Mouse (Mus musculus) thymus, postnatal 0 days (tissue): ENCODE data around the gene Trpv2. TPM values are rescaled to one million over a fixed set of nuclear protein-coding genes. Genes with fewer than 3 reads are reported as not detected.

ENCODE experiments used
- DNase-seq: peaks from one replicate; pipeline ENCODE4 v3.0.0-alpha.2; 2015; ENCODE audit warnings: low spot score
- polyA plus RNA-seq: library from polyadenylated mRNA; unstranded; fragments of >200 nt; fragmentation: Nextera tagmentation; extraction: Ambion mirVana; gene quantifications from 2 replicates; pipeline ENCODE4 v1.2.1, GENCODE M21; 2015

Gene Trpv2
- polyA plus RNA-seq, 1 experiment from 2014 or later = 51.6 TPM

DNA sequence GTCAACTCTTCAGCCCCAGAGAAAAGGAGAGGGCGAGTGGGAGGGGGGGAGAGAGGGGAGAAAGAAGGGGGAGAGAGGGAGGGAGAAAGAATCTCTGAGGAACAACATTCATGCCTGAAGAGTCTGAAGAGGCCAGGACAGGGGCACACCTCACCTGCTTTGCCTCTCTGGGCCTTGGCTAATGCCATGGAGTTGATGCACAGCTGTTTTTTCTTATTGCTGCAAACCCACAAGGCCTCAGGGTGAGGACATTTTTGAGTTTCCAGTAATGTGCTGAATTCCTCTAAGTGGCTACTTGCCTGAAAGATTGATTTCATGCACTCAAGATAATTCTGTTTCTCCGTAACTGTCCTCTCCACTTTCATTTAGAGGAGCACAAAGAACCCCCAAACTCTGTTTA lies 16.1 kb upstream of the Trpv2 start:
- no peak for DNase-seq

DNA sequence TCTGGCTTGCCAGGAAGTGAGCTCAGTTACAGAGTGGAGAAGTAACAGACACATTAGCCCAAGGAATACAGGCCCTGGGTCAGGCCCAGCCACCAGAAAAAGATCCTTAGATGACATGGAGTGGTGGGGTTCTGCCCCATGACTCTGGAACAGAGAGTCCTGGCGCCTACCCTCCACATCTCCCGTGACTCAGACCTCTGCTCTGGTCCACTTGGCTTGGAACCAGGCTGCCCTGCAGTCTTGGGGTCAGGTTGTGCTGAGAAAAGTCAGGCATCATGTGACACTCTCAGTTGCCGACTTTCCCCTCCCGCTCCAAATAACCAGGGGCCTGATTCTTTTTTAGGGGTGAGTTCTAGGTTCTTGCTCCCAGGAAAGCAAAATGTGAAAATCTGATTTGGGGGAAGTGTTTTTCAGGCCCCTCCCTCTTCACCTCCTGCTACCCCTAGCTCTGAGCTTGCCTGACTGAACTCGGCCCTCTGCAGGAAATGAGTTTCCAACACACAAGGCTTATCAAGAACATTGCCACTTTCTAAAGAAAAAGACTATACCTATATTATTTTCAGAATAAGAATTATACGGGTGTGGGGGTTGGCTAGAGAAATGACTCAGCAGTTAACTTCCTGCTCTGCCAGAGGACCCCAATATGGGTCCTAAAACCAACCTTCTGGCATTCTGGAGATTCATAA lies 15.2 kb upstream of the Trpv2 start:
- DNase-seq = no peak

DNA sequence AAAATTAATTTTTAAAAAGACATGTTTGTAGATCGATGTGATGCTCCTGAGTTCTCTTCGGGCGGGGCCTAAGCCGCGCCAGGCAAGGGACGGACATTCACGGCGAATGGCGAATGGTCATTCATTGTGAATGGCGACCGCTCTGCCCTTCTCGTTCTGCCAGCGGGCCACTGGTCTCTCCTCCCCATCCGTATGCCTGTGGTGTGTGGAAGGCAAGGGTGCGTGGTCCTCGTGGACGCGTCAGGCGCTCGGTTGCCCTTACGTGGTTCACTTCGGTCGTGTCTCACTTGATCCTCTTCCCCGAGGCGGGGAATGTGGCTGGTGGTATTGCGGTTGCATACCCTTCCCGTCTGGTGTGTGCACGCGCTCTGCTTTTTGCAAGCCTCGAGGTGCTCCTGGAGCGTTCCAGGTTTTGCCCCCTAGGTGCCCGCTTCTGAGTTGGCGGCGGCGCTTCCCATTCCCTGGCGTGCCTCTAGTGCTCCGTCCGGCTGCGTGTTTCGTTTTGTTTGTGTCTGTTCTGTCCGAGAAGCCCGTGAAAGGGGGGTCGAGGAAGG lies 13.7 kb upstream of the Trpv2 start:
- DNase-seq = no peak

DNA sequence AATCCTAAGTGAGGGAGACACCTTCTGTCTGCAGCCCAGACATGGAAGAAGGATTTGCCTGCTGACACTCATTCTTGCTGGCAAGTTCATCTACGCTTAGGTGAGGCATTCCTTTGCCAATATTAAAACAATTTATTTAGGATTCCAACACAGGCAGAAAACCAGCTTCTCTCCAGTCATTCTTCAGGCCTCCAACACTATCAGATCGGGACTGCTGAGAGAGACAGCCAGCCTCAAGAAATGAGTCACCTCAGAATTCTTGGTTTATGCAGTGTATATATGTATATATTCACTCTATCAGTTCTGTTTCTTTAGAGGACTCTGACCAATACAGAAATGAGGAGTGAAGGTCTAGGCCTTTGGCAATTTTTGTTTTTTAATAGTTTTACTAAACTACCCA lies 10.7 kb upstream of the Trpv2 start:
- no peak for DNase-seq

DNA sequence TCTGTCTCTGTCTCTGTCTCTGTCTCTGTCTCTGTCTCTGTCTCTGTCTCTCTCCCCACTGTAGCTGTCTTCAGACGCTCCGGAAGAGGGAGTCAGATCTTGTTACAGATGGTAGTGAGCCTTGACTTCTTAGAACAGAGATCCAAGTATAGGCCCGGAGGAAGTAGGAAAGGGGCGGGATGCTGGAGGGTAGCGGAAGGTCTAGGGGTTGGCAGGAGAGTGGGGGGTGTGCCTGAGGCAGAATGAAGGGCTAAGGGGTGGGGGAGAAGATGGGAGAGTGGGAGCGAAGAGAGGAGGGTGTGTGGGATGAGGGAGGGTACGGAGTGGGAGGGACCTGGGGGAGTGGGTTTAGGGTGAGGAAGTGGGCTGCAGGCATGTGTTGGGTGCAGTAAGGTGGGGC lies 8.5 kb upstream of the Trpv2 start:
- DNase-seq = no peak

DNA sequence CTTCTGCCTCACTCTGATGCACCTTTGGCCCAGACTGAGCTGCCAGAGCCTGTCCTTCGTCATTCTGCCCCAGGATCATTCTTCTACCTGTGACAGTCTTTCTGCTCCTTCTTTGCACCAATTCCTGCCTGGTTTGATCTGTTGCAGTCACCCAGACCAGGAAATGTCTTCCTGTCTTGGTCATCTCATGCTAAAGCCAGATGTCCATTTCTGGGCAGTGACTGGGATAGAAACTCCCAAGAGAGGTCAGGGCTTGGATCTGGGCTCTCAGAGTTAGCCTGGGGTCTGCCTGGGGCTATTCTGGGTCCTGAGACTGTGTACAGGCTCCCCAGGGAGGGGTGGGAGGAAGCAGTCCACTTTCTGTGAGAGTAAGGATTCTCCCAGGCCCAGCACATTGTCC lies 8.1 kb upstream of the Trpv2 start:
- no peak for DNase-seq

DNA sequence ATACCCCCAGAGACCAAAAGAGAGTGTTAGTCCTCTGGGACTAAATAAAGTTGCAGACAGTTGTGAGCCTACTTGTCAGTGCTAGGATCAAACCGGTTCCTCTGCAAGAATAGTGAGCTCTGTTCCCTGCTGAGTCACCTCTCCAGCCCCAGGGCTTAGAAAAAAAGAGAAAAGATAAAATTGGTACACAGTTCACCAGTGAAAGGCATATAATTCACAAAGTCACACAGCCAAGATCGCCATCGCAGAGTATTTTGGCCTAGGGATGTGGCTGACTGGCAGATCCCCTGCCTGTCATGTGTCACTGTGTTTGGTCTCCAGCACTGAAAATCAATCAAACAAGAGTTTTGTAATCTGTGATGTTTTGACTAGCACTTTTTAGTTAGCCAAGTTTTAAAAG lies 6.0 kb upstream of the Trpv2 start:
- no peak for DNase-seq

DNA sequence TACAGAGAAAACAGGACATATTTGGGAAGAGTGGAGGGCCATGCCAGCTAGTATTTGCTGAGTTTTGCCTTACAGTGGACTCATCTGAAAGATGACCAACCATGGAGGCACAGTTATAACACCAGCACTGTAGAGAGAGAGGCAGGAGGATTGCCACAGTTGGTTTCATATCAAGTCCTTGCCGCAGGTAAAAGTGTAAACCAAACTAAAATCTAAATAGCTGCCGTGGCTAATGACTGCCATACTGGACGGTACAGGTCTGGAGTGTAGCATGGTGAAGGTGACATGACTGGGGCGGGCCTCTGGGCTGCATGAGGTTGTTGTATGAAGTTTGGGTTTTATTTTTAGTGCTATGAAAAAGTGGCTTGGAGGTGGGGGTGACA lies 408 bp downstream of the Trpv2 start:
- no peak for DNase-seq

DNA sequence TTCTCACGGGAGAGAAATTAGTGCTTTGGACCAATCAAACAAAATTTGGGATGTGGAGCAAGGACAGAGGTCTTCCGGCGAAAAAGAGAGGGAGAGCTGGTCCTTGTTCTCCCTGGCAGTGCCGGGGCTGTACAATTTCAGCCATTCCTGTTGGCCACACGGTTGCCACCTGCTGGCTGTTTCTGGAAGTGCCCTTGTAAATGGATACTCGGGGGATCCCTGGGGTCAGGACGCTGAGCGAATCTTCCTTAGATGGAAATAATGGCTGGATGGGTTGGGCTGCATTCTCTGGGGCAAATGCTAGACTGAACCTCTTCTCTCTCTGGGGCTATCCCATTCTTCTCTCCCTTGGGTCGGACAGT lies 992 bp downstream of the Trpv2 start:
- DNase-seq = peak; percentile 82

DNA sequence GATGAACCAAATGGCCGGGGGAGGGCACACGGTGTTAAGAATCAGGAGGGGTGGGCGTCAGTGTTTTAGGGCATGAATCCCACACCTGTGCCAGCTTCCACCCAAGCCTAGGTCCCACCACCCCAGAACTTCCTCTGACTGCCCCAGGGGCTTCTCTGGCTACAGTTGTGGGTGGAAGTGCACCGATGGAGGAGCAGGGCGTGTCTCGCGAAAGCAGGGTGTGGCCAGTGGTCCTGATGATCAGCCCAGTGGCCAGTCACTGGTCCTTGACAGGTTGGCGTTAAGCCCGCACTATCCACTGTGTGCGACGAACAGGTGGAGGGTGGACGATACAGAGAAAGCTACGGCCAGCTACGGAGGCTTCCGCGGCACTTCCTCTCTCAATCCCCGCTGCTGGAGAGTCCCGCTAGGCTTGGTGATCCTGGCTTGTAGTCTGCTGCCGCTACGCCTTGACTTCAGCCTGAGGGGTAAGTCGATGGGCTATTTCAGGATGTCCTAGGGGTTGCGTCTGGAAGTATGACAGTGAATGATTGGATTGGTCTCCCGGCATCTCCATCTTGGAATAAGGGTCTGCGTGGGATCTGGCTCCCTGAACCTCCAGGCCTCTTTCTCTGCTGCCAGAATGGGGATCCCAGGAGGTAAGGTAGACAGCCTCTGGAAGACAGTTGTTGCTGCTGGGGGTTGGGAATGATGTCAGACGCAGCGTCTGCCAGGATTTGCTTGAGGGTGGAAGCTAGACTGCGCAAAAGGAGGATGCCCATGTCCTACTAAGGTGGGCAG lies 1.6 kb downstream of the Trpv2 start:
- peak; percentile 46 for DNase-seq

DNA sequence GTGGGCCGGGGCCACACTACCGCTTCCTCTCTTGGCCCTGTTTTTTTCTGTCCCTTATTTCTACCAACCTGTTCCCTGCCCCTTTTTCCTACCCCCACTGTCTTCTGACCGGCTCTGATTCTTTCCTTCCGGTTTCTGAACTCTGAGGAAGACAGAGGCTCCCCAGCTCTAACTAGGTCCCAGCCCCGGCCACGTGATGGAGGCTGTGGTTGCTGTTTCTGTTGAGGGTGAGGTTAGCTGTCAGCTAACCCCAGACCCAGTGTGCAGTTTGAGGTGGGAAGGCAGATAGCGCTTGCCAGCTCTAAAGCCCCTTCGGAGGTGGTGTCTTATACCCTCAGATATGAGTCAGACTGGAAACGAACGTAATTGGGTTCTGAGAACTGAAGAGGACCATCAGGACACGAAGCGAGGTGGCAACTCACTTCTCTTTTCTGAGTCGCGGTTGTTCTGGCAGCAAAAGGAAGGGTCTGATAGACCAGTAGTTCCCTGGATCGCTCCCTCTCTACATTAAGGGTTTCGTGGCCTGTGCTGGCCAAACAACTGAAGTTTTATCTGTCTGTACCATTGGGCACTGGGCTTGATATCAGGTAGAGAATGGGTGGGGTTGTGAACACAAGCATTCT lies 2.4 kb downstream of the Trpv2 start:
- peak; percentile 84 for DNase-seq

DNA sequence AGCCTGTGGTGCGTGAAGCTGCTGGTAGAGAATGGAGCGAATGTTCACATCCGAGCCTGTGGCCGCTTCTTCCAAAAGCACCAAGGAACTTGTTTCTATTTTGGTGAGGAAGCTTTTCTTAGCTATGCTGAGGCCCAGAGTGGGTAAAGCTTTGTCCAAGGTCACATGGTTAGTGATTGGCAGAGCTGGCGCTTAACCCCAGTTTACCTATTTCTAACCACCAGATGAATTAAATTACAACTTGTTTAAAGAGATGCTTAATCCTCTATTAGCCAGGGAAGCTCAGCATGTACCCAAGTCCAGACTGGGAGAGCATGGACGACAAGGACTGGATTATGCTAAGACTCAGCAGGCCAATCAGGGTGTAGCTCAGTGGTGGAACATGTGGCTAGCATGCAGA lies 8.7 kb downstream of the Trpv2 start:
- no peak for DNase-seq

DNA sequence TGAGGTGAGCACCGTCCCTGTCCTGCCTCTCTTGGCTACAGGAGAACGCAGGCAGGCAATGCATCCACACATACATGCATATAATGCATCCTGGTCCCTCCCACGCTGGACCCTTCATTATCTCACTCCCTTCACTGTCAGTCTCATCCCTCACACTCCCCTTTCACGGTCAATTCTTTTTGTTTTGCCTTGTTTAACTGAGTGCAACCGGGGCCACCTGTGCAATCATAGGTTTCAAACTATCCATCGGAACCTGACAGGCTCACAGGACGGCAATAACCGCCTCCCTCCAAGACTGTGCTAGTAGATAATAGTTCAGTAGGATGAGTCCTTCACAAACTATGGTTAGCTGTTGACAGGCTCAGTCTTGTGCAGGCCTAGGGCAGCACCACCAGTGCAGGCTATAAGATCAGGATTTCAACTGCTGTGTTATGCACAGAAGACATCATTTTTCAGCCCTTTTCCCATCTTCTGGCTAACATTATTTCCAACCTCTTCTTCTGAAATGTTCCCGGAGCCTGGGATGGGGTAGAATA lies 10.5 kb downstream of the Trpv2 start:
- no peak for DNase-seq

DNA sequence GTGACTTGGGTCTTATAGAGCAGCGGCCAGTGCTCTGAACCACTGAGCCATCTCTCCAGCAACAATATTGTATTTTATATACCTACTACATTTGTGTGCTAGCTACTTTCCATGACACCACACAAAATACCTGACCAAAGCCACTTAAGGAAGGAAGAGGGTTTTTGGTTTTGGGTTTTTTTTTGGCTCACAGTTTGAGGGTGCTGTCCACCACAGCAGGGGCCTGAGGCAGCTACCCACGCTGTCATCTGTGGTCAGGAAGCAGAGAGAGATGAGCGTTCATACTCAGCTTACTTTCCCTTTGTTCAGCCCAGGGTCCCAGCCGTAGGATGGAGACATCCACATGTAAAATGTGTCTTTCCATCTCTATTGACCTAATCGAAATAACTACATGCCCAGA lies 12.7 kb downstream of the Trpv2 start:
- no peak for DNase-seq

DNA sequence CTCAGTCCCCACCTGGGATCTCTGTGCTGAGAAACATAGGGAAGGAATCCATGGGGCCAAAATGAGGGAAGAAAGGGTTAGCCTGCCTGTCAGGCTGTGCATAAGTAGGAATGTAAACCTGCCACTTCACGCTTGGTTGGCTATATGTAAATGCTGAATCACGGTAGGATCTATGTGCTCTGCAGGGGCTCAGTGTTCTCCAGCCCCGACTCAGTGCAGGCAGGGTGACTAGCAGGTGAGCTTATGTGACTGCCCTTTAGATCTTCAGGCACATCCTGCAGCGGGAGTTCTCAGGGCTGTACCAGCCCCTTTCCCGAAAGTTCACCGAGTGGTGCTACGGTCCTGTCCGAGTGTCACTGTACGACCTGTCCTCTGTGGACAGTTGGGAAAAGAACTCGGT lies 15.1 kb downstream of the Trpv2 start:
- DNase-seq = no peak

DNA sequence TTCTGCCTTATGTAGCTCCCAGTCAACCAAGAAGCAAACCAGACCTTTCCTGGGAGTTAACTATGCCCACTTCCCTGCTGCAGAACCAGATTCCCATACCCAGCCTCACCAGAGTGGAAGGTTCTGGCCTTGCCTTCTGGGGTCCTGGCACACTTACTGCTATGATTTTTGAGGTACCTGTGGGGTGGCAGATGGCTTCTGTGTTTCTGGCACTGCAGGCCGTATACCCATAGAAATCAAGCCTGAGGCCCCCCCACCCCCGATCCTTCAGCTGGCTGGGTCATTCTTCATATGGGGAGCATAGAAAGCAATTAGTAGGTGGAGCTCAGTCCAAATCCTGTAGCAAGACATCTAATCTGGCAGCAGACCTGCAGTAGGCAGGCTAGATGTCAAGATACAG lies 16.7 kb downstream of the Trpv2 start:
- no peak for DNase-seq

DNA sequence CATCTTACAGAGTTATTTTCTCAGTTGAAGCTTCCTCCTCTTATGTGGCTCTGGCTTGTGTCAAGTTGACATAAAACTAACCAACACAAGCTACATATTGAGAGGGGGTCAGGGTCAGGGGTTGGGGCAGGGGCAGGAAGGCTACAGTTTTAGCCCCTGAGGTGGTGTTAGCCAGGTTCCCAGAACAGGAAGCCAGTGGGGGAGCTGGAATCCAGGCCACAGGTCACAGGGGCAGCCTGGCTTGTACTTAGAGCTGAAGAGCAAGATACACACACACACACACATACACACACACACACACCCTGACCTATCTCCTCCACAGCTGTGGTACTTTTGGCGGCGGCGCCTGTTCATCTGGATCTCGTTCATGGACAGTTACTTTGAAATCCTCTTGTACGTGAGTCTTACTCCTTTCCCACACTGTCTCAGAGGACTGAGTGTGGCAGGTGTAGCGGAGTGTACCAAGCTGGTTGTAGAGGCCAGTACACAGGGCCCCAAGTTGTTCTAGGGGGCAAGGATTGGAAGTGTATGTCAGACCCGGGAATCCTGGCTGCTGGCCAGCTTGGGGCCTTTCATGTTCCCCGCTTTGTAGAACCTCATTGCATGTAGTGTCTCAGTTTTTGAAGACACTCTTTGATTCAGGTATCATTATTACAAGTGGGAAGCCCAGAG lies 17.8 kb downstream of the Trpv2 start:
- DNase-seq = no peak

DNA sequence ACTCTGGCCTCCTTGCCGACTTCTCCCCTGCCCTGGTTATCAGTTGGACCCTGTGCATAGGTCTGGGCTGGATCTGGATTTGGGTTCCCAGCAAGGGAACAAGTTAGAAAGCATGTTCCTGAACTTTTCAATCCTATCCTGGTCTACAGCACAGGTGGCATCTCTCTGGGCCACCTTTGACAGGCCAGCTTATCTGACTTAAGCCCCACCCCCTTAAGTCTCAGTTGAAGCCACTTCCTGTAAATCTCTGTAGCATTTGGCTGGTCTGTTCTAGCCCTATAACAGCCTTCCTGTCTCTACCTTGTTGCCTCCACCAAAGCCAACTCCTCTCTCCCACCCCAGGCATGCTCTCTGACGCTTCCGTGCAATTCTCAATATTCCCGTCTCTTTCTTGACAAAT lies 24.3 kb downstream of the Trpv2 start:
- DNase-seq = peak; percentile 19

DNA sequence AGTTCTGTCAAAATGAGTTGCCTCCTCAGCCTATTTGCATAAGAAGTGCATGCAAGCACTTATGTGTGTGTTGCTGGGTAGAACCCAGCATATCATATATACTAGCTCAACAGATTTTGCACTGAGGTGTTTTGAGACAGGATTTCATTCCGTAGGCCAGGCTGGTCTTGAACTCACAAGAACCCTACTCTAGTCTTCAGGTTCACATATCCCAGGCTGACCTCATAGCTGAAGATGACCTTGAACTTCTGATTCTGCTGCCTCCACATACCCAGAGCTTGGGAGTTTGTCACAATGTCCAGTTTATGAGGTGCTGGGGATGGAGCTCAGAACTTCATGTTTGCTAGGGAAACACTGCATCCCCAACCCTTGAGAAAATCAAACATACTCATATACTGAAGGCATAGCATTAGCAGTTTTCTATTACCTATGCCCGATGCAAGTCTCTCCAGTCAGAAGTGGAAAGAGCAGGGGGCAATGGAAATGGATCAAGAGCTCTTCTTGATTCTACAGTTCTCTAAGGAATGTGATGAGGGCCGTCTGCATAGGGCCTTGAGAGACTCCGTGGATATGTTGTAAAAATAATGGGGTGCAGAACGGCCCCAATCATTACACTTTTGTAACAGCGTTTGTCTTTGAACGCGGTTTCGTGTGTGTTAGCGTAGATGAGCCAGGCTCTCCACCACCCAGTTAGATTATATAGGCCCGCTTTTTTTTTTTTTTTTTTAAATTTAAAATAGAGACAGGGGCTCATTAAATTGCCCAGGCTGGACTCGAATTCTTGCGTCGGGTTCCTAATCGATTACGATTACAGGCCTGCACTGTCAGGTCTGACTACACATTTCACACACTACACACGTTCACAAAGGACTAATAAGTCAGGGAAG lies 27.7 kb downstream of the Trpv2 start:
- DNase-seq = no peak

DNA sequence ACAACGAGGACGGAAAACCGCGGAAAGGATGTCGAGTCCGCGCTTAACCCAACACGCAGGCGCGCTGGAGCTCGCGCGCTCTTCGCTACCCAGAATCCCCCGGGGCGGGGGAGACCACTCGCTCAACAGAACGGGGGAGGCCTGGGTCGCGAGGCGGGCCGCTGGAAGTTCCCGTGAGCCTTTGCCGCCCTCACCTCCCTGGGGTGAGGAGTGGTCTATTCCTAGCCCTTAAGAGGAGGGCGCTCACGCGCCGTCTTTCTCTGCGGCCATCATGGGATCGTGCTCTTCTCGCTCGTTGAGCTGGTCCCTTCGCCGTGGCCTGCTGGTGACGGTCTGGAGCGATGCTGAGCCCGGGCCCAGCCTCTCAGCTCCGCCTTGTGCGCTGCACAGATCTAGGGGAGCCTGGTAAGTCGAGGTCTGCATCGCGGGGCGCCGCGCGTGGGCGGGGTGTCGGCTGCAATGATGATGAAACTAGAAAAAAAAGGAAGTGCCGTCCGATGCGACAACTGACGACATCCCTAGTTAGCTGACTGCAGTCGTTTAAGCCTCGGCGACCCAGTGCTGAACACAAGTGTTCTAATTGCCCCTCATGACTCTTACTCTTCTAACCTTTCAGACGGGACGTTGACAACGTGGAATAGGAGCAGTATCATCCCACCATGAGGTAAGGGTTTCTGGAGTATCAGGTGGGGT lies 28.5 kb downstream of the Trpv2 start:
- DNase-seq = peak; percentile 99
